Mouse (Mus musculus) gonadal fat pad, adult 2 months (tissue): ENCODE results near the gene Ikbke. TPM values are rescaled to one million over a fixed set of nuclear protein-coding genes. Genes with fewer than 3 reads are reported as not detected.

ENCODE experiments used
- DNase-seq: peaks from one replicate; pipeline ENCODE4 v3.0.0-alpha.2; 2012; ENCODE audit warnings: low read depth
- polyA plus RNA-seq: library from polyadenylated mRNA; depleted of rRNA; stranded (reverse); fragments of >200 nt; gene quantifications from 2 replicates; pipeline ENCODE4 v1.2.3, GENCODE M21; 2012

Gene Ikbke
- polyA plus RNA-seq, 1 experiment, result 14.2 TPM

- DNase-seq, result no peak
These were observed 39.7 kb downstream of the Ikbke start for GRCm38 (mm10) chr1:131239576-131240193.

- DNase-seq, result no peak
These were observed 40.5 kb downstream of the Ikbke start for GRCm38 (mm10) chr1:131238931-131239381.

- DNase-seq, result no peak
These were observed 43.3 kb downstream of the Ikbke start for GRCm38 (mm10) chr1:131236077-131236476.

GRCm38 (mm10) chr1:131233527-131233926 lies 45.9 kb downstream of the Ikbke start:
- no peak for DNase-seq

GRCm38 (mm10) chr1:131228659-131229058 lies 50.7 kb downstream of the Ikbke start:
- no peak for DNase-seq

- no peak for DNase-seq
These were observed 51.2 kb downstream of the Ikbke start for GRCm38 (mm10) chr1:131228225-131228624.

GRCm38 (mm10) chr1:131224848-131225471 lies 54.4 kb downstream of the Ikbke start:
- no peak for DNase-seq

- no peak for DNase-seq
These were observed 56.1 kb downstream of the Ikbke start for GRCm38 (mm10) chr1:131223345-131223744.

- no peak for DNase-seq
These were observed 57.4 kb downstream of the Ikbke start for GRCm38 (mm10) chr1:131221822-131222590.

- DNase-seq, result no peak
These were observed 60.5 kb downstream of the Ikbke start for GRCm38 (mm10) chr1:131218933-131219332.

- no peak for DNase-seq
These were observed 66.0 kb downstream of the Ikbke start for GRCm38 (mm10) chr1:131213361-131213760.

- no peak for DNase-seq
These were observed 66.5 kb downstream of the Ikbke start for GRCm38 (mm10) chr1:131212956-131213355.

- no peak for DNase-seq
These were observed 67.8 kb downstream of the Ikbke start for GRCm38 (mm10) chr1:131211655-131212054.

GRCm38 (mm10) chr1:131209971-131210426 lies 69.4 kb downstream of the Ikbke start:
- no peak for DNase-seq

- DNase-seq, result no peak
These were observed 70.6 kb downstream of the Ikbke start for GRCm38 (mm10) chr1:131208800-131209199.

GRCm38 (mm10) chr1:131208081-131208480 lies 71.3 kb downstream of the Ikbke start:
- DNase-seq, result no peak

GRCm38 (mm10) chr1:131207531-131207930 lies 71.9 kb downstream of the Ikbke start:
- no peak for DNase-seq

- no peak for DNase-seq
These were observed 73.1 kb downstream of the Ikbke start for GRCm38 (mm10) chr1:131206342-131206741.

- no peak for DNase-seq
These were observed 74.9 kb downstream of the Ikbke start for GRCm38 (mm10) chr1:131204461-131204860.
